Mouse (Mus musculus): Measurements from ENCODE around the gene Efna3. TPM values are rescaled to one million over a fixed set of nuclear protein-coding genes. Genes with fewer than 3 reads are reported as not detected.

Efna3 gene
- polyA plus RNA-seq, 1 experiment from 2014 or later = 49.7 TPM

DNA sequence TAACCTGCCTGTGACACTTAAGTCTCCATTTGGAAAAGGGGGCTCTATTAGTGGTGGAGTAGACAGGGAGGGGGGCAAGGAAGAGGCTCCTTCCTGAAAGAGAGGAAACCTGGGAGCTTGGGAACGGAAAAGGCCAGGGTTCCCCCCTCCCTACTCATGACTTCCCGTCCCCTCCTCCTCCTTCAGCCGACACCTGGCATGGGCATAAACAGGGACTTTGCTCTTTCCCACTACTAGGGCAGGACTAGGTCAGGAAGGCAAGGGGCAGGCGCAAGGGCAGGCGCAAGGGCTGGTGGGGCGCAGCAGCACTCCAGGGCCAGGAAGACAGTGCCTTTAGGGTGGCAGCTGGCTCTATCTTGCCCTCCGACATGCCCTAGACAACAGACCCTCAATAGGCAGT is 44.7 kb downstream of the Efna3 start:
- Histone ChIP-seq H3K9ac (0 out of 2 replicates have a peak overlapping the region, but pooled peaks have one; percentile 70), H3K27me3 (peaks cover 63% of the 10 kb centered on the region), H3K36me3 (no peaks in the 10 kb centered on the region), H3K4me3 (peak overlapping the region; percentile 48; the same call in 1 of the 2 replicates), H3K4me1 (replicated peaks) (peaks cover 43% of the 10 kb centered on the region), H3K27ac (no peak overlapping the region), H3K4me2 (peak overlapping the region; percentile 90; the same call in 1 of the 2 replicates), H3K9me3 (no peaks in the 10 kb centered on the region)
- 68% methylated on average over 7 of the region's 7 CpGs for WGBS
- no peak for ATAC-seq (ENCODE audit: low FRiP score)

DNA sequence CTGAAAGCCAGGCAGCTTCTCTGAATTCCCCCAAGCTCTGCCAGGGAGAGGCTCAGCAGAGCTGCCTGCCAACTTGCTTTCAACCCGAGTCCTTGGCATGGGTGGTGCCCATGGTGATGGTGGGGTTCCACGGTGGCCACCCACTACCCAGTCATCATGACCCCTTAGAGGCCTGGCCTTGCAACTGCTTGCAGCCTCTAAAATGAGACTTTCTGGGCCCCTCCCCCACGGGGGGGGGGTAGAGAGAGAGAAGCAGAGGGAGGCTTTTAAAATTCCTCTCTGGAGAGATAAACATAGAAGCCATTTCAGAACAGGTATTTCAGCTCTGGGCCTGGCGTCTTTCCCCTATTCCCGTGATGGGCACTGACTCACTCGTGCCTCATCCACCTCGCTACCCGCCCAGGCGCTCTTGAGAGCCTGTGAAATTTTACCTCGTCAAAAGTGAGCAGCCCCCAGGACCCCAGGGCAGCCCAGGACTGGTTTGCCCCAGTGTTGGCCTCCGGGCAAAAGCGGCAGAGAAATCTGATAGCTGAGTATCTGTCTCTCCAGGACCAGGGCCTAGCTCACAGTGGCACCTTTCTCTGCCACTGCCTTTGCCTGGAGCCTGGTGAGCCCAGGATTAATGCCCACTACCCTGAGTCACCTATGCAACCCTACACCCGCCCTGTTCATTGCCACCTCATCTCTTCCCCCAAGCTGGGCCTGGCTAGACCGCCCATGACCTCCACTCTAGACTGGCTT is 45.3 kb downstream of the Efna3 start:
- Histone ChIP-seq H3K27me3 (peaks cover 66% of the 10 kb centered on the region), H3K9ac (peak overlapping the region; percentile 49; the same call in 1 of the 2 replicates), H3K4me2 (peak overlapping the region; percentile 19), H3K4me1 (replicated peaks) (peaks cover 42% of the 10 kb centered on the region), H3K9me3 (no peaks in the 10 kb centered on the region), H3K36me3 (no peaks in the 10 kb centered on the region), H3K4me3 (peak overlapping the region; percentile 14; the same call in 1 of the 2 replicates), H3K27ac (peak overlapping the region; percentile 40; the same call in 1 of the 2 replicates)
- ATAC-seq (ENCODE audit: low FRiP score) = no peak
- 57% methylated on average over 14 of the region's 14 CpGs for WGBS

DNA sequence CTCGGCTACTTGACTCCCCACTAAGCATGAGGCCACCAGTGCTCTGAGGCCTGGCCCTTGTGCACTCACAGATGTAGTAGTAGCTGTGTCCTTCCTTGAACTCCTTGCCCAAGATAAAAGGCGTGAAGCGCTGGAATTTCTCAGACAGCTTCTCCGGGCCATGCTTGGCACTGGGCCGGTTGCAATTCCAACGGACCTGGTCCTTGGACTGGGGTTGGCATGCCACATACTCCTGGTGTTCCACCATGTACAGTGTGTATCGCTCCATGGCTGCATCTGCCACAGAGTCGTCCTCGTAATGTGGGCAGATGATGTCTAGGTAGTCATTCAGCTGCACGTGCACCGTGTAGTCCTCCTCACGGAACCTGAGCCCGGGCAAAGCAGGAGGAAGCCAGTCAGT is 46.7 kb downstream of the Efna3 start:
- H3K27me3 ChIP-seq = peaks cover 59% of the 10 kb centered on the region
- no peak overlapping the region for H3K9ac ChIP-seq
- 92% methylated on average over 13 of the region's 13 CpGs for WGBS
- no peak overlapping the region for H3K27ac ChIP-seq
- no peaks in the 10 kb centered on the region for H3K9me3 ChIP-seq
- H3K4me2 ChIP-seq = no peak overlapping the region
- H3K4me1 ChIP-seq (replicated peaks) = peaks cover 35% of the 10 kb centered on the region
- H3K36me3 ChIP-seq = no peaks in the 10 kb centered on the region
- no peak overlapping the region for H3K4me3 ChIP-seq
- no peak for ATAC-seq (ENCODE audit: low FRiP score)

GRCm38 (mm10) chr3:89271760-89272159 is 51.0 kb downstream of the Efna3 start:
- H3K9me3 ChIP-seq = no peaks in the 10 kb centered on the region
- peaks cover 42% of the 10 kb centered on the region for H3K4me1 ChIP-seq (replicated peaks)
- H3K36me3 ChIP-seq = no peaks in the 10 kb centered on the region
- no peak overlapping the region for H3K4me3 ChIP-seq
- H3K9ac ChIP-seq = peak overlapping the region; percentile 7; the same call in 1 of the 2 replicates
- ATAC-seq (ENCODE audit: low FRiP score) = no peak
- H3K27me3 ChIP-seq = peaks cover 27% of the 10 kb centered on the region
- H3K27ac ChIP-seq = no peak overlapping the region
- WGBS = 67% methylated on average over 6 of the region's 6 CpGs
- no peak overlapping the region for H3K4me2 ChIP-seq

- no peaks in the 10 kb centered on the region for H3K9me3 ChIP-seq
- H3K27me3 ChIP-seq = peaks cover 19% of the 10 kb centered on the region
- peaks cover 46% of the 10 kb centered on the region for H3K4me1 ChIP-seq (replicated peaks)
- H3K27ac ChIP-seq = peak overlapping the region; percentile 81; the same call in 1 of the 2 replicates
- H3K9ac ChIP-seq = peak overlapping the region; percentile 78
- peak overlapping the region; percentile 51 for H3K4me3 ChIP-seq
- H3K4me2 ChIP-seq = peak overlapping the region; percentile 70
- ATAC-seq (ENCODE audit: low FRiP score) = no peak
- 71% methylated on average over 6 of the region's 6 CpGs for WGBS
- H3K36me3 ChIP-seq = no peaks in the 10 kb centered on the region
These were observed 51.9 kb downstream of the Efna3 start for GRCm38 (mm10) chr3:89270891-89271290.

DNA sequence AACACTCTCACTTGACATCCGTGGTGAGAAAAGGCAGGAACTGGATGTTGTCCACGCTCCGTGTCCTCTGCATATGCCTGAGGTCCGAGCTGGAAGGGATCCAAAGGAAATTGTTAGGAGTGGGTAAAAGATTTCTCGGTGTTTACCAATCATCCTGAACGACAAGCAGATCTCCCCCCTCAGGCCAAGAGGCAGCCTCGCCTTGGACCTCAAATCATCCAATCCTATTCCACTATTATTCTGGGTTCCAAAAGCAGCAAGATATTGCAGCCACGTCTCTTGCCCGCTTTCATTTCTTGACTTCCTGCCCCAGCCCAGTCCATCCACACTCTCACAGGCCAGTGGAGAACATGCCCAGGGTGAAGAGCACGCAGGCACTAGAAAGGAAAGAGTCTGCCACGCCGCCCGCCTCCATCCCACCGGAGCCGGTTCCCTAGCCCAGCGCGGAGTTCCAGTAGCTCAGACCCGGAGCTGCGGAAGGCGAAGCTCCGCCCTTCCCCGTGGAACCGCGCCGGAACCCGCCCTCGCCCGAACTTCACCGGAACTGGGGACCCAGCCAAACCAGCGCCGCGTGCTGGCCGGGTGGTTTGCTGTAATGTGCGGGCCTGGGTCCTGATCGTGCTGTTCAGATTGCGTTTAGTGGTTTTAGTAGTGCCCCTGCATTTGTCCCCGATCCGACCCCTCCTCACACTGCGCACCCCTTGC is 52.6 kb downstream of the Efna3 start, which contains the start of gene Slc50a1:
TSS of gene Slc50a1 (minus strand) at position 520 of the 705 bp plus-strand sequence.
- Histone ChIP-seq H3K4me1 (replicated peaks) (peaks cover 48% of the 10 kb centered on the region), H3K27ac (peak within 1 kb of the TSS; percentile 81), H3K36me3 (no peaks in the 10 kb centered on the region), H3K27me3 (peaks cover 14% of the 10 kb centered on the region), H3K9me3 (no peaks in the 10 kb centered on the region), H3K4me2 (peak within 1 kb of the TSS; percentile 70), H3K9ac (peak within 1 kb of the TSS; percentile 78), H3K4me3 (peak within 1 kb of the TSS; percentile 51)
- WGBS = 5% methylated on average over 39 of the region's 39 CpGs
- peak; percentile 47 for ATAC-seq (ENCODE audit: low FRiP score)

- 0 out of 2 replicates have a peak overlapping the region, but pooled peaks have one; percentile 70 for H3K4me2 ChIP-seq
- WGBS = 57% methylated on average over 8 of the region's 8 CpGs
- peaks cover 48% of the 10 kb centered on the region for H3K4me1 ChIP-seq (replicated peaks)
- ATAC-seq (ENCODE audit: low FRiP score) = no peak
- peak overlapping the region; percentile 78; the same call in 1 of the 2 replicates for H3K9ac ChIP-seq
- H3K27ac ChIP-seq = no peak overlapping the region
- peaks cover 14% of the 10 kb centered on the region for H3K27me3 ChIP-seq
- H3K4me3 ChIP-seq = peak overlapping the region; percentile 51; the same call in 1 of the 2 replicates
- H3K36me3 ChIP-seq = no peaks in the 10 kb centered on the region
- H3K9me3 ChIP-seq = no peaks in the 10 kb centered on the region
These were observed 53.8 kb downstream of the Efna3 start for GRCm38 (mm10) chr3:89268916-89269315.

DNA sequence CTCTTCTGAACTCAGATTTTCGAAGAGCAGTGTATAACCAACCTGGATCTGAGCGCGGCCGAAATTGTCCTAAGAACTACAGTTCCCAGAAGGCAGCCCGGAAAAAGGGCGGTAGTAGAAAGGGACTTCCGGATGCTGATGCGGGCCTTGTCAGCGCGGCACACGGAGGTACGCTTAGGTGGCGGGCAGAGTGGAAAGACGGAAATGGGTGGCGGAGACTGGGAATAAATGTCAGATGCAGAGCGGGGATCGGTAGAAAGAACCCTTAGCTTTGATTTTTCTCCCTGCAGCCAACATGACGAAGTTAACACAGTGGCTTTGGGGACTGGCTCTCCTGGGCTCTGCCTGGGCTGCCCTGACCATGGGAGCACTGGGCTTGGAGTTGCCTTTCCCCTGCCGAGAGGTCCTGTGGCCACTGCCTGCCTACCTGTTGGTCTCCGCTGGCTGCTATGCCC is 56.3 kb downstream of the Efna3 start:
- Histone ChIP-seq H3K4me1 (replicated peaks) (peaks cover 45% of the 10 kb centered on the region), H3K9me3 (no peaks in the 10 kb centered on the region), H3K4me2 (peak overlapping the region; percentile 96), H3K36me3 (no peaks in the 10 kb centered on the region), H3K27ac (peak overlapping the region; percentile 78), H3K27me3 (peaks cover 4% of the 10 kb centered on the region; the same call in 1 of the 2 replicates), H3K4me3 (peak overlapping the region; percentile 75), H3K9ac (peak overlapping the region; percentile 88)
- under 1% methylated on average over 20 of the region's 20 CpGs for WGBS
- peak; percentile 85 for ATAC-seq (ENCODE audit: low FRiP score)

Other genes with a start within 250 kb of the Efna3 start
- gene Rusc1, start 229.7 kb downstream of the Efna3 start, polyA plus RNA-seq (2015; fragmentation: Nextera tagmentation; extraction: Ambion mirVana) = 74.5 and 76.0 TPM in 2 replicates
- not detected in 2 replicates for gene Gm43738, start 221.9 kb downstream of the Efna3 start, polyA plus RNA-seq (2015; fragmentation: Nextera tagmentation; extraction: Ambion mirVana)
- 312 and 322 TPM in 2 replicates for gene Fdps, start 221.0 kb downstream of the Efna3 start, polyA plus RNA-seq (2015; fragmentation: Nextera tagmentation; extraction: Ambion mirVana)
- gene Pklr, start 186.8 kb downstream of the Efna3 start, polyA plus RNA-seq (2015; fragmentation: Nextera tagmentation; extraction: Ambion mirVana) = 0.30 TPM in 1 of 2 replicates, not detected in the other
- 33.5 and 35.1 TPM in 2 replicates for gene Hcn3, start 162.8 kb downstream of the Efna3 start, polyA plus RNA-seq (2015; fragmentation: Nextera tagmentation; extraction: Ambion mirVana)
- 23.5 and 24.5 TPM in 2 replicates for gene Clk2, start 158.2 kb downstream of the Efna3 start, polyA plus RNA-seq (2015; fragmentation: Nextera tagmentation; extraction: Ambion mirVana)
- gene Scamp3, start 145.5 kb downstream of the Efna3 start, polyA plus RNA-seq (2015; fragmentation: Nextera tagmentation; extraction: Ambion mirVana) = 127 and 130 TPM in 2 replicates
- 29.9 and 30.0 TPM in 2 replicates for gene Fam189b, start 139.8 kb downstream of the Efna3 start, polyA plus RNA-seq (2015; fragmentation: Nextera tagmentation; extraction: Ambion mirVana)
- 47.9 TPM in 2 replicates for gene Gba, start 120.0 kb downstream of the Efna3 start, polyA plus RNA-seq (2015; fragmentation: Nextera tagmentation; extraction: Ambion mirVana)
- gene Thbs3, start 107.8 kb downstream of the Efna3 start, polyA plus RNA-seq (2015; fragmentation: Nextera tagmentation; extraction: Ambion mirVana) = 53.5 and 60.7 TPM in 2 replicates
- gene Mtx1, start 95.9 kb downstream of the Efna3 start, polyA plus RNA-seq (2015; fragmentation: Nextera tagmentation; extraction: Ambion mirVana) = 161 and 166 TPM in 2 replicates
- 1.3 and 2.8 TPM in 2 replicates for gene Muc1, start 93.9 kb downstream of the Efna3 start, polyA plus RNA-seq (2015; fragmentation: Nextera tagmentation; extraction: Ambion mirVana)
- 205 and 209 TPM in 2 replicates for gene Krtcap2, start 77.0 kb downstream of the Efna3 start, polyA plus RNA-seq (2015; fragmentation: Nextera tagmentation; extraction: Ambion mirVana)
- gene Trim46, start 76.7 kb downstream of the Efna3 start, polyA plus RNA-seq (2015; fragmentation: Nextera tagmentation; extraction: Ambion mirVana) = 64.3 and 68.1 TPM in 2 replicates
- 74.4 and 76.2 TPM in 2 replicates for gene Dpm3, start 63.6 kb downstream of the Efna3 start, polyA plus RNA-seq (2015; fragmentation: Nextera tagmentation; extraction: Ambion mirVana)
- 34.6 and 38.0 TPM in 2 replicates for gene Slc50a1, start 52.4 kb downstream of the Efna3 start, polyA plus RNA-seq (2015; fragmentation: Nextera tagmentation; extraction: Ambion mirVana)
- gene Efna1, start 41.8 kb downstream of the Efna3 start, polyA plus RNA-seq (2015; fragmentation: Nextera tagmentation; extraction: Ambion mirVana) = 12.1 and 12.4 TPM in 2 replicates
- 8.6 and 9.8 TPM in 2 replicates for gene Efna4, start 15.1 kb upstream of the Efna3 start, polyA plus RNA-seq (2015; fragmentation: Nextera tagmentation; extraction: Ambion mirVana)
- 41.5 and 47.0 TPM in 2 replicates for gene Adam15, start 27.0 kb upstream of the Efna3 start, polyA plus RNA-seq (2015; fragmentation: Nextera tagmentation; extraction: Ambion mirVana)
- gene Dcst2, start 39.0 kb upstream of the Efna3 start, polyA plus RNA-seq (2015; fragmentation: Nextera tagmentation; extraction: Ambion mirVana) = 0.14 and 0.17 TPM in 2 replicates
- gene Dcst1, start 42.3 kb upstream of the Efna3 start, polyA plus RNA-seq (2015; fragmentation: Nextera tagmentation; extraction: Ambion mirVana) = 1.1 and 1.3 TPM in 2 replicates
- gene Zbtb7b, start 71.8 kb upstream of the Efna3 start, polyA plus RNA-seq (2015; fragmentation: Nextera tagmentation; extraction: Ambion mirVana) = 0.70 and 0.73 TPM in 2 replicates
- 1.1 and 1.4 TPM in 2 replicates for gene Lenep, start 79.8 kb upstream of the Efna3 start, polyA plus RNA-seq (2015; fragmentation: Nextera tagmentation; extraction: Ambion mirVana)
- gene Flad1, start 88.9 kb upstream of the Efna3 start, polyA plus RNA-seq (2015; fragmentation: Nextera tagmentation; extraction: Ambion mirVana) = 38.5 and 39.3 TPM in 2 replicates
- gene Cks1b, start 95.4 kb upstream of the Efna3 start, polyA plus RNA-seq (2015; fragmentation: Nextera tagmentation; extraction: Ambion mirVana) = 116 and 121 TPM in 2 replicates
- 24.3 and 24.4 TPM in 2 replicates for gene Shc1, start 95.5 kb upstream of the Efna3 start, polyA plus RNA-seq (2015; fragmentation: Nextera tagmentation; extraction: Ambion mirVana)
- 38.7 and 42.0 TPM in 2 replicates for gene Pygo2, start 107.2 kb upstream of the Efna3 start, polyA plus RNA-seq (2015; fragmentation: Nextera tagmentation; extraction: Ambion mirVana)
- 19.4 and 20.4 TPM in 2 replicates for gene Pbxip1, start 113.7 kb upstream of the Efna3 start, polyA plus RNA-seq (2015; fragmentation: Nextera tagmentation; extraction: Ambion mirVana)
- gene Pmvk, start 131.6 kb upstream of the Efna3 start, polyA plus RNA-seq (2015; fragmentation: Nextera tagmentation; extraction: Ambion mirVana) = 101 and 105 TPM in 2 replicates
- 5.1 and 6.6 TPM in 2 replicates for gene Kcnn3, start 197.2 kb upstream of the Efna3 start, polyA plus RNA-seq (2015; fragmentation: Nextera tagmentation; extraction: Ambion mirVana)

Data from hindbrain, embryonic 13.5 days (tissue).